Mouse (Mus musculus) stomach, postnatal 0 days (tissue): Measurements from ENCODE around the gene Mylk4.

Experiments
- CTCF ChIP-seq: IDR thresholded peaks from 2 replicates; pipeline ENCODE4 v1.5.1; 2016; ENCODE audit warnings: antibody characterized with exemption, low read depth, mild to moderate bottlenecking, moderate library complexity
- EP300 ChIP-seq: optimal IDR thresholded peaks from 2 replicates; pipeline ENCODE3; 2016; ENCODE audit warnings: antibody characterized with exemption

DNA sequence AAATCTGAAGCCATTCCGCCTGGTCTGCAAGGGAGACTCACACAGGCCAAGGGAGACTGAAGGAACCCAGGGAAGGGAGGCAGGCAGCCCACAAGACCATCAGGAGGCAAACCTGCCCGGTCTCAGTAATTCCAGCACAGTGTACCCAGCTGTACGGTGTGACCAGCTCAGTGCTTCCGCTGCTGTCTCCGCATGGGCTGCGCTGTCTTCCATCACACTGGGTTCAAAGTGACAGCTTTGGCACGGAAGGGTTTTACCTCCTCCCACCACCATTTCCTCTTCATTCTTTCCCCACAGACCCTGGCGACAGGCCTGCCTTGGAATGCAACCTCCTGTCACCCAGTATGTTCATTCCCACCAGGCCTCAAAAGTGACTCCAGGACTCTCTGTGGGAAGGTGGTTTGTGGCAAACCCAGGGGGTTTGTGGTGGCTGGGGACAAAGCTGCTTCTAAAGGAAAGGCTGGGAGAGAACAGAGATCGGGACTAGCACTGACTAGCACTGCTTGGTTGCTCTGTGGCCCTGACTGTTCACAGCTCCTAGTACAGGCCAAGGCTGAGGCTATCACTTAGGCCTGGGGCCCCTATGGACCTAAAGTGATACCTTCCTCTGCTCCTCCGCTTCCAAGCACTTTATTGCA, 77.0 kb downstream of the Mylk4 start:
- TF ChIP-seq CTCF (no peak), EP300 (no peak)
